Mouse (Mus musculus): ENCODE measurements around the gene 1500011B03Rik. TPM values are rescaled to one million over a fixed set of nuclear protein-coding genes. Genes with fewer than 3 reads are reported as not detected.

Gene 1500011B03Rik
- total and polyA plus RNA-seq, 3 experiments: 47.7 to 75.2 TPM; not detected in 1

DNA sequence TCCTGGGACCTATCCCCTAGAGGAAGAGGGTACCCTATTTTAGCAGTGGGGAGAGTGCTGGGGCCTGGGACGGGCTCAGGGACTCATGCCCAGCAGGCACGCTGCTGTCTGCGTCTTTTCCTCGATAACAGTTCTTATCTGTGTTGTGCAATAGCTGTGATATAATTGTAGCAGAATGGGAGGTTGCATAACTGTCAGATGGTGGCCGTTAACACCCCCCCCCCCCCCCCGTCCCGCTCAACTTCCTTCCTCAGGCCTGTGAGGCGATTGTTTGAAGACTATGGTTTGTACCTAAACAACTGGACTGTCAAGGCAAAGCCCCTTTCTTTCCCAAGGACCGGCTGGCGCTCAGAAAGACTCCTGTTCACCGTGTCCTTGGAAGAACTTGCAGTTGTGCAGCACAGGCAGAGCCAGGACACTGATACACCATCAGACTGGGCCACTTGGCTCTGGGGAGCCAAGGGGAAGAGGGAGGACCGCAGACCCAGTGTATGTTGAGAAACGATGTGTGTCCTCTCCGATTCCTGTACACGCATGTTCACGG is 38.6 kb downstream of the 1500011B03Rik start (continued):
- TF ChIP-seq USF2 (IDR thresholded peaks at IDR 0.05; ENCODE audit: borderline replicate concordance in 1 of 2, insufficient read depth in 1 of 2, low read depth in 1 of 2, low read length in 2 of 2) (no peak), ZNF384 (IDR thresholded peaks at IDR 0.05; ENCODE audit: low read depth, low read length) (peak; percentile 66), USF1 (IDR thresholded peaks at IDR 0.05; ENCODE audit: low read depth, low read length) (0 out of 2 replicates have a peak, but pooled peaks have one; percentile 26), MYB (IDR thresholded peaks at IDR 0.05; ENCODE audit: low read depth, low read length) (peak; percentile 95), SIN3A (IDR thresholded peaks at IDR 0.05; ENCODE audit: low read length) (peak; percentile 66; the same call in 1 of the 2 replicates), GATA1 (IDR thresholded peaks at IDR 0.05; ENCODE audit: low read depth, low read length) (peak; percentile 92)

DNA sequence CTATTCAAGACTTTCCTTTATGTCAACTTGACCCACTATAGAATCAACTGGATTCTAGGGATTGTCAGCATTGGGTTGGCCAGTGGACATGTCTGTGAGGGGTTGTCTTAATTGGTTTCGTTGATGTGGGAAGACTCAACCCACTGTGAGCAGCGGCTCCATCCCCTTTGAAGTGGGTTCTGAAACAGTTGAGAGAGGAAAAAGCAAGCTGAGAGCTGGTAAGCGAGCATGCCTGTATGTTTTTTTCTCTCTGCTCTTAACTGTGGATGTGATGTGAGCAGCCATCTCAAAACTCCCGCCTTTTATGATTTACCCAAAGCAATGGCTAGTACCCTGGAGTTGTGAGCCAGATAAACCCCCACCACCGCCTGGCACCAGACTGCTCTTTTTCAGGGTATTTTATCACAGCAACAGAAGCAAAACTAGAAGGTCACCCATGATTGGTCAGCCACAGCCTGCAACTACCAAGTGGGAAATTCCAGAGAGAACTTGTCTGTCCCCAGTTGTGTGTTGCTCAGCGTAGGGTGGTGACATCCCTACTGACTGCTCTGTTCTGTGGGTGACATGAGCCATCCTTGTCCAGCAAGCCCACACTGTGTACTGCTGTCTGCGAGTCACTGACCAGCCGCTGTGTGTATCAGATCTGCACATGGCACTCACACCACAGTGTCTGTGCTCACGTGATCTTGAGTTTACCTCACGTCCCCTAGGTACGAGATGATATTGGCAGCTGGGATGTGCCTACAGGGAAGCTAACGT is 39.7 kb downstream of the 1500011B03Rik start:
- Histone ChIP-seq H3K27ac (ENCODE audit: control insufficient read depth, low read depth, low read length) (peak overlapping the region; percentile 90), H3K9ac (ENCODE audit: control insufficient read depth, low read depth, low read length, poor library complexity, severe bottlenecking) (peak overlapping the region; percentile 37), H3K36me3 (ENCODE audit: control insufficient read depth in 1 of 2, insufficient read depth in 2 of 2, low read length in 2 of 2) (peaks cover 4 to 54% of the 10 kb centered on the region in 2 experiments), H3K27me3 (ENCODE audit: control insufficient read depth in 1 of 2, insufficient read depth in 2 of 2, low read length in 2 of 2) (no peaks in the 10 kb centered on the region), H3K79me2 (ENCODE audit: control insufficient read depth, insufficient read depth, low read length, poor library complexity) (peaks cover 56% of the 10 kb centered on the region), H3K4me1 (ENCODE audit: control insufficient read depth in 1 of 2, insufficient read depth in 2 of 2, low read length in 2 of 2) (peaks cover 37 to 62% of the 10 kb centered on the region in 2 experiments), H3K4me3 (ENCODE audit: control insufficient read depth in 1 of 2, insufficient read depth in 1 of 2, low read depth in 2 of 2, low read length in 2 of 2) (no peak overlapping the region), H3K9me3 (replicated peaks; ENCODE audit: insufficient read depth, low read length) (no peaks in the 10 kb centered on the region)
- peak; percentile 77 for DNase-seq (ENCODE audit: low read depth, low spot score)
- TF ChIP-seq ETS1 (IDR thresholded peaks at IDR 0.05; ENCODE audit: low read depth, low read length) (peak; percentile 73), TCF12 (IDR thresholded peaks at IDR 0.05; ENCODE audit: low read depth, low read length) (peak; percentile 62), MXI1 (IDR thresholded peaks at IDR 0.05; ENCODE audit: low read depth, low read length) (peak; percentile 55; the same call in 1 of the 2 replicates), NRF1 (IDR thresholded peaks at IDR 0.05; ENCODE audit: insufficient read depth, low read depth, low read length, poor library complexity, severe bottlenecking) (no peak), NELFE (IDR thresholded peaks at IDR 0.05; ENCODE audit: low read depth, low read length) (no peak; the same call in 1 of the 2 replicates), TBP (IDR thresholded peaks at IDR 0.05; ENCODE audit: low read depth, low read length) (no peak), MAZ (IDR thresholded peaks at IDR 0.05; ENCODE audit: low read depth, low read length) (no peak), MEF2A (IDR thresholded peaks at IDR 0.05; ENCODE audit: extremely low read depth, insufficient replicate concordance, low read depth, low read length, poor library complexity, severe bottlenecking) (no peak), SIN3A (IDR thresholded peaks at IDR 0.05; ENCODE audit: low read length) (peak; percentile 53; the same call in 1 of the 2 replicates), ZMIZ1 (IDR thresholded peaks at IDR 0.05; ENCODE audit: low read depth, low read length) (no peak), BHLHE40 (IDR thresholded peaks at IDR 0.05; ENCODE audit: borderline replicate concordance, low read depth, low read length) (peak; percentile 75), MYC (IDR thresholded peaks at IDR 0.05; ENCODE audit: low read depth, low read length) (no peak), ELF1 (IDR thresholded peaks at IDR 0.05; ENCODE audit: low read depth, low read length) (no peak), UBTF (IDR thresholded peaks at IDR 0.05; ENCODE audit: borderline replicate concordance, insufficient read depth, low read depth, low read length) (no peak), POLR2AphosphoS5 (IDR thresholded peaks at IDR 0.05; ENCODE audit: borderline replicate concordance, low read depth, low read length) (no peak), RCOR1 (IDR thresholded peaks at IDR 0.05; ENCODE audit: low read depth, low read length) (no peak), SMC3 (IDR thresholded peaks at IDR 0.05; ENCODE audit: low read depth, low read length) (no peak), E2F4 (IDR thresholded peaks at IDR 0.05; ENCODE audit: borderline replicate concordance, low read depth, low read length) (no peak), CHD2 (IDR thresholded peaks at IDR 0.05; ENCODE audit: low read length) (no peak), RAD21 (IDR thresholded peaks at IDR 0.05; ENCODE audit: low read depth, low read length) (no peak), ZNF384 (IDR thresholded peaks at IDR 0.05; ENCODE audit: low read depth, low read length) (peak; percentile 90), KAT2A (conservative IDR thresholded peaks at IDR 0.05; ENCODE audit: low read depth, low read length) (no peak; the same call in 1 of the 2 replicates), MYB (IDR thresholded peaks at IDR 0.05; ENCODE audit: low read depth, low read length) (peak; percentile 54), MAX (IDR thresholded peaks at IDR 0.05; ENCODE audit: low read length) (peak; percentile 79), CHD1 (IDR thresholded peaks at IDR 0.05; ENCODE audit: low read depth, low read length) (no peak), POLR2A (IDR thresholded peaks at IDR 0.05; ENCODE audit: control insufficient read depth in 1 of 2, insufficient read depth in 1 of 2, low read depth in 1 of 2, low read length in 2 of 2, poor library complexity in 1 of 2) (0 out of 4 replicates have a peak, but pooled peaks of 1 of the 2 experiments have one; percentile 16), POLR2AphosphoS2 (IDR thresholded peaks at IDR 0.05; ENCODE audit: low read length) (no peak), ZKSCAN1 (IDR thresholded peaks at IDR 0.05; ENCODE audit: low read depth, low read length) (no peak), TAL1 (IDR thresholded peaks at IDR 0.05; ENCODE audit: low read length) (peak; percentile 9; the same call in 1 of the 2 replicates)

Measured in MEL (cell line).